Mouse (Mus musculus): ENCODE data around the gene Olfr177.

Olfr177 gene

DNA sequence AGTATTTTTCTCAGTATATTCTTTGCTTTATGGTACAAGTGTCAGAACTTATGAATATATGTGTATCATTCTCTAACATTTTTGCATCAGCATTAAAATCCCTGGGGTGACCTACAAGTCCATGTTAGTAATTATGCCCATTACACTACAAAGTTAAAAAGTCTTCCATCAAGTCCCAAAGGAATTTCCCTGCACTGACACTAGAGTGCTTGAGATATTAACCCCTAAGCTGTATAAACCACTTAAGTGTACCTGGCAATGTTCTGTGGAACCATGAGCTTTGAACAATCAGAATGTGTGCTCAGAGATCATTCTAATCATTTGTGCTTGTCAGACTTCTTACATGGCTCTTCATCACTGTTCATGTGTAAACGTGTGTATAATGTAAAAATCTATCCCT lies at the start of gene Olfr177:
Gene Olfr177, minus strand, starts transcription at position 101 of the 400 bp plus-strand sequence.
- DNase-seq (ENCODE audit: low spot score in 2 of 2): no peak

DNA sequence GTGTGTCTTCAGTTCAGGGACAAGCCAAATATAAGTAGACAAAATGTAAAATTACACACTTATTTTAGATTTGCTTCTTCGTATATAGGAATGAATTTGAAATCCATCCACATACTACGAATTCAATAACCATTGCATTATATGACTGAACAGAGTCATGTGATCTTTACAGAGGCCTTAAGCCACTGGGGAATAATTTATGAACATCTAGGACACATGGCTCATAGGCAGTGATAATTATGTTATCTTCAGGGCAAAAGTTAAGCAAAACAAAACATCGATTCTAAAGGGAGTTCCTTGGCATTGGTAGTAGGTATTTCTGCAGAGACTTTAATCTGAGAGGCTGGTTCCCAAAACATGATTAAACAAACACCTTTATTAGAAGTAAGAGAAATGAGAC lies 17.4 kb upstream of the Olfr177 start, which contains the start of gene Olfr178:
Gene Olfr178, minus strand, starts transcription at position 101 of the 400 bp plus-strand sequence.
- no peak for DNase-seq (ENCODE audit: low spot score in 2 of 2)

DNA sequence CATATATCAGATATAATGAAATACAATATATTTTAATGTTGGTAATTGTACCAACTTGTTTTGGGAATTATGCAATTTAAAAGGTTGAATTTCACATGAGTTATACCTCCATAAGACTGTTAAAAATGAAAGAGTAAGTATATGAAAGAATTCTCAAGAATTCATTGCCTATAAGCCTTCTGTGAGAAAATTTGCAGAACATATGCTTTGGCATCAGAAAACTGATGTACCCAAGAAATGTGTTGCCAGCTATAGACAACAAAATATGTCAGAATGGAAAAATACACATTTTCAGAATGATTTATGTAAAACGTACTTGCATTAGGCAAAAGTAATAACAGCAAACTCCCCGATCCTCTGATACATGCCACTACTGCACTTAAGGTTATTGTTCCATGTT lies 9.8 kb upstream of the Olfr177 start:
- no peak for DNase-seq (ENCODE audit: low spot score in 2 of 2)

DNA sequence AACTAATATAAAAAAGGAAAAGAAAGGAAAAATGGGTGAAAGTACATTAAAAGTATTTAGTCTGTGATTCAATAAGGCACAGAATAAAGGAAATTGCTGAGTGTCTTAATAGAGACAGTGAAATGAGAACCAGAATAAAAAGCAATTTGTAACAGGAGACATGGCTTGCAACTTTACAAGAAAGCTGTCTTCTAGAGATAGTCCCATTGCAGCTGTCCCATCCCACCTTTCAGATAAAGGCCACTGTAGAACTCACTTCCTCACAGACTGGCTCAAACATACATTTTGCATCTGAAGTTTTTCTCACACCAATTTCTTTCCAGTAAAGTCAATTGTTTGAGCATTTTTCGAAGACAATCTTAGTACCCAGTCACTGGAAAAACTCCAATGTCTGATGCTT lies 13.1 kb downstream of the Olfr177 start:
- no peak for DNase-seq (ENCODE audit: low spot score in 2 of 2)

DNA sequence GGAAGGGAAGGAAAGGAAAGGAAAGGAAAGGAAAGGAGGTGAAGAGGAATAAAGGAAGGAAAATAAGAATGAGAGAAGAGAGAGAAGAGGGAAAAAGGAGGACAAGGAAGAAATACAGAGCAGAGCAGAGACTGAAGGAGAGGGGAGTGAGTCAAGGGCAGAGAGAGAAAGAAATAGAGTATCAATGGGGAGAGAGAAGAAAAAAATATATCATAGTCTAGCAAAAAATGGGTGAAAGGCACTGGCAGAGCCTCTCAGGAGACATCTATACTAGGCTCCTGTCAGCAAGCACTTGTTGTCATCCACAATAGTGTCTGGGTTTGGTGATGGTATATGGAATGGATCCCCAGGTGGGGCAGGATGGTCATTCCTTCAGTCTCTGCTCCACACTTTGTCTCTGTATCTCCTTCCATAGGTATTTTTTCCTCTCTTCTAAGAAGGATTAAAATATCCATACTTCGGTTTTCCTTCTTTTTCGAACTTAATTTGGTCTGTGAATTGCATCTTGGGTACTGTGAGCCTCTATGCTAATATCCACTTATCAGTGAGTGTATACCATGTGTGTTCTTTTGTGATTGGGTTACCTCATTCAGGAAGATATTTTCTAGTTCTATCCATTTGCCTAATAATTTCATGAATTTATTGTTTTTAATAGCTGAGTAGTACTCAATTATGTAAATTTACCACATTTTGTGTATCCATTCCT lies 14.4 kb downstream of the Olfr177 start:
- DNase-seq (ENCODE audit: low spot score in 2 of 2): no peak

DNA sequence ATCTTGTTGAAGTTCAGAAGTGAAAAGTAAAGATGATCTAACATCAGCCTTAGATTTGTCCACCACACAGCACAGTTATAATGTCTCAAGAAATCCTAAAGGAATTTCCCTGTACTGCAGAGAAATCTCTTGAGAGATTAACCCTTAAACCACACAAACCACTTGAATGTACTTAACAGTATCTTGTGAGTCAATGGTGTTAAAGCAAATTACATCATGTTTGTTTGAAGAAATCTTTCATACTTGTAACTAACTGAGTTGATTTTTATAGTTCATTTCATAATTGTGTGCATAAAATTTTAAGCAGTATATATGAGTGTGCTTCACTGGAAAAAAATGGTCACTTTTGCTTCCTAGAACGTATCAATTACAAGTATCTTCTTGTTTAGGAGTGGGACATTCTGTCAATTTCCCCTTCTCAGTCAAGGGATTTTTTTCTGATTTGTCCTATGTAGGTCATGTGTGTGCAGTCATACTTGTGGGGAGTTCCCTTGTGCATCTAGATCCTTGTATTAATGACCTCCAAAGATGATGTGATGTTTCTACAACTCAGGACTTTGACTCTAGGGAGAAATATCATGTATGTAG lies 47.7 kb downstream of the Olfr177 start, which contains the start of gene Olfr175-ps1:
Gene Olfr175-ps1, minus strand, starts transcription at position 51 of the 588 bp plus-strand sequence.
- DNase-seq (ENCODE audit: low spot score in 2 of 2): no peak
